Mouse (Mus musculus) thymus, adult 2 months (tissue): ENCODE data around the gene Map4k4. TPM values are rescaled to one million over a fixed set of nuclear protein-coding genes. Genes with fewer than 3 reads are reported as not detected.

ENCODE experiments used
- DNase-seq: peaks from one replicate; pipeline ENCODE4 v3.0.0; 2021
- H3K27ac ChIP-seq: fragments of 200-500 bp; 2 replicates; pipeline ENCODE4 v1.5.1; 2012; ENCODE audit warnings: low read length, control low read depth; ENCODE audit not compliant: control insufficient read depth, insufficient read depth
- H3K27me3 ChIP-seq: fragments of 200-500 bp; 2 replicates; pipeline ENCODE4 v1.6.1; 2012; ENCODE audit warnings: mild to moderate bottlenecking, low read length, moderate library complexity, mixed read lengths; ENCODE audit not compliant: control insufficient read depth, insufficient read depth
- H3K36me3 ChIP-seq: fragments of 200-500 bp; 2 replicates; pipeline ENCODE4 v1.6.1; 2012; ENCODE audit warnings: mild to moderate bottlenecking, low read length, moderate library complexity; ENCODE audit not compliant: control insufficient read depth, insufficient read depth
- H3K4me1 ChIP-seq: fragments of 200-500 bp; replicated peaks from 2 replicates; pipeline ENCODE4 v1.6.1; 2012; ENCODE audit warnings: low read length; ENCODE audit not compliant: control insufficient read depth, insufficient read depth
- H3K4me3 ChIP-seq: fragments of 200-500 bp; 2 replicates; pipeline ENCODE4 v1.5.1; 2012; ENCODE audit warnings: mild to moderate bottlenecking, low read length, control low read depth, moderate library complexity; ENCODE audit not compliant: control insufficient read depth, insufficient read depth
- CTCF ChIP-seq: fragments of 200-500 bp; IDR thresholded peaks from 2 replicates; pipeline ENCODE4 v1.5.1; 2012; ENCODE audit warnings: mild to moderate bottlenecking, control low read depth, low read length, moderate library complexity, borderline replicate concordance; ENCODE audit not compliant: control insufficient read depth, poor library complexity, insufficient read depth; ENCODE audit errors: extremely low read depth
- POLR2A ChIP-seq: fragments of 200-500 bp; IDR thresholded peaks from 2 replicates; pipeline ENCODE4 v1.6.1; 2012; ENCODE audit warnings: mild to moderate bottlenecking, low read length, control low read depth, moderate library complexity; ENCODE audit not compliant: control insufficient read depth, poor library complexity, insufficient read depth; ENCODE audit errors: extremely low read depth
- WGBS: fragments of 180-500 bp; shearing (Covaris S2); methylation state at CpG from one replicate; pipeline ENCODE4 v1.1.7; 2018; 5-methylcytosine and 5-hydroxymethylcytosine counted together
- polyA plus RNA-seq: library from polyadenylated mRNA; depleted of rRNA; stranded (reverse); fragments of >200 nt; gene quantifications from 2 replicates; pipeline ENCODE4 v1.2.3, GENCODE M21; 2012

Gene Map4k4
- polyA plus RNA-seq, 1 experiment = 167 TPM

DNA sequence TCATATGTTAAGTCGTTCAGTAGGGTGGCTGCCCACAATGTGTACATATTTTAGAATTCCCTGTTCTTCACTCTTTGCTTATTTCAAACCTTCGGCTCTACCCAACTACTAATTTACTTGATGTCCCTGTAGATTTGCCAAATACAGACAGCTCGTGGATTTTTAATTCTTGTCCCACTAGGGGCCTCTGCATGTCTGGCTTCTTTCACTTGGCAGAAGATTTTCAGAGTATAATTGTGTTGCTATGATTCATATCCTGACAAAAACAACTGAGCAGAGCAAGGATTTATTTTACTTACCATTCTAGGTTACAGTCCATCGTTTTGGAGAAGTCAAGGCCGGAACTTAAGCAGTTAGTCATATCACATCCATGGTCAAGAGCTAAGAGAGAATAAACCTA, 152.4 kb downstream of the Map4k4 start:
- DNase-seq = no peak
- Histone ChIP-seq H3K4me3 (no peak overlapping the region), H3K36me3 (no peaks in the 10 kb centered on the region), H3K27me3 (no peaks in the 10 kb centered on the region), H3K4me1 (no peaks in the 10 kb centered on the region), H3K27ac (no peak overlapping the region)
- WGBS = 96% methylated on average over 5 of the region's 5 CpGs
- TF ChIP-seq CTCF (no peak), POLR2A (no peak)

DNA sequence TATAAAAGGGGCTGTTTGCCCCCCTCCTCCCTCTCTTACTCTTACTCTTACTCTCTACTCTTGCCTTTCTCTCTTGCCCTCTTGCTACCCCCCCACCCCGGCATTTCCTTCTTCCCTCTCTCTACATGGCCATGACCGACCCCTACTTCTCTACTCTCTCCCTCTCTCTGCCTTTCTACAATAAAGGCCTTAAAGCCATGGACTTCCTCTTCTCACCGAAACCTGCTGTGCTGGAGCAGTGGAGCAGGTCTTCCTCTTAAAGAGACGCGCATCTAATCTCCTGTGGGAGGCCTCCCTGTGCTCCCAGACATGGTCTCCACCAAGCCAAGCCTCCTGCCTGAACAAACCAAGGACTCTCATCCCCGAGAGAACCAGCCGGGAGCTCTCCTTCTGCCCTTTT, 154.3 kb downstream of the Map4k4 start:
- no peak overlapping the region for H3K27ac ChIP-seq

DNA sequence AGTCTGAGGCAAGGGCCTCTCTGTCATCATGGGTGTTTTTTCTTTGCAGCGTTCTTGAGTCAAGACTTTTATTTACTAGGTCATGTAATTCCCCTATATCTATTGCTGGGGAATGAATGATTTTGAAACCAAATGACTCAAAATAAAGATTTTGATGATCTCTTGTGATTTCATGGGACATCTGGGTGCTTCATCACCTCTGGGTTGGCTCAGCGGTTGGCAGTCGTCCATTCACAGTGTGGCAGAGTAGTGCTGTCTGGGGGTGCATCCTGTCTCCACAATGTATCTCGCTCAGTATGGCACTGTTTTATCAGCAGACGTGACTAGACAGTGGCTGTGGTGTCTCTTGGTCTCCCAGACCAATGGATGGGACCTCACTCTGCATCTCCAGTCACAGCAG, 155.2 kb downstream of the Map4k4 start:
- DNase-seq = no peak
- Histone ChIP-seq H3K36me3 (no peaks in the 10 kb centered on the region), H3K27me3 (no peaks in the 10 kb centered on the region), H3K4me1 (peaks cover 4% of the 10 kb centered on the region; the same call in 1 of the 2 replicates), H3K27ac (no peak overlapping the region), H3K4me3 (no peak overlapping the region)
- WGBS = 87% methylated on average over 5 of the region's 5 CpGs
- TF ChIP-seq CTCF = no peak
- TF ChIP-seq POLR2A = no peak

More for the DNA sequence above, 154.3 kb downstream of the Map4k4 start:
- H3K36me3 ChIP-seq = no peaks in the 10 kb centered on the region
- no peak overlapping the region for H3K4me3 ChIP-seq
- H3K4me1 ChIP-seq = peaks cover 4% of the 10 kb centered on the region; the same call in 1 of the 2 replicates
- TF ChIP-seq CTCF = no peak
- no peak for TF ChIP-seq POLR2A
- WGBS = 56% methylated on average over 7 of the region's 7 CpGs
- DNase-seq = no peak
- H3K27me3 ChIP-seq = no peaks in the 10 kb centered on the region

DNA sequence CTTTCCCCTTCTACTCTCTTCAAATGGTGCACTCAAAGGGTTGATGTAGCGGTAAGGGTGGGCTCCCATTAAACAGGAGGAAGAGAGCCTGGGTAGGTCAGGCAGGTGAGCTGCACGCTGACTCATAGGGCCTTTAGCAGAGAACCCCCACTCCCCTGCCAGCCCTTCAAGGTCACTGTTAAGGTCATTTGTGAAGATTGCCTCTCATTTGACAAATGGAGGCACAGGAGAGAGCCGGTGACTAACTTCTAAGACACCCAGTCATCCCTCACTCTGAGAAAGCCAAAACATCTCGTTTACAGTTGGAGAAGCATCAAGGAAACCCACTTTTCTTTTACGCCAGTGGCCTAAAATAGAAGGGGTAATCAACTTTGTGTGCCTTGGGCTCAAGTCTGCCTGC, 156.6 kb downstream of the Map4k4 start:
- H3K4me3 ChIP-seq = no peak overlapping the region
- TF ChIP-seq CTCF (no peak), POLR2A (no peak)
- no peaks in the 10 kb centered on the region for H3K27me3 ChIP-seq
- H3K27ac ChIP-seq = no peak overlapping the region
- 89% methylated on average over 5 of the region's 5 CpGs for WGBS
- H3K36me3 ChIP-seq = no peaks in the 10 kb centered on the region
- no peak for DNase-seq
- peaks cover 4% of the 10 kb centered on the region; the same call in 1 of the 2 replicates for H3K4me1 ChIP-seq

DNA sequence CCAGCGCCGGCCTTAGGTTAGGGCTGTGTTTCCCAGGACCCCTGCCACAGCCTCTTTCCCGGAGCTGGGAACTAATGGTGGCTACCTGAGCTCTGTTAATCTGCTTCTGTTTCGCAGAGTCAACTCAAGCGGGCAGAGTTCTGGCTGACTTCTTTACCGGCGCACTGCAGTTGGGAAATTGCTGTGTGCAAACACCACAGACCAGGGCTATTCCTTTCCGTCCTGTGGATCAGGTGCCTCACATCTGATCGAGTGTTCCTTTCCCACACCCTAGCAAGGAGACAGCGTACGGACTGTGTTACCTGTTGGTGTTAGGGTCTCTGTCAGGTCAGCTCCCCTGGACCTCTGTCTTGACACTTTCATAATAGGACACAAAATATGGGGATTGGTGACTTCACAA, 157.3 kb downstream of the Map4k4 start:
- Histone ChIP-seq H3K27ac (no peak overlapping the region), H3K4me1 (peaks cover 4% of the 10 kb centered on the region; the same call in 1 of the 2 replicates), H3K36me3 (no peaks in the 10 kb centered on the region), H3K27me3 (no peaks in the 10 kb centered on the region), H3K4me3 (no peak overlapping the region)
- no peak for TF ChIP-seq CTCF
- no peak for TF ChIP-seq POLR2A
- WGBS = 93% methylated on average over 11 of the region's 11 CpGs
- DNase-seq = no peak

DNA sequence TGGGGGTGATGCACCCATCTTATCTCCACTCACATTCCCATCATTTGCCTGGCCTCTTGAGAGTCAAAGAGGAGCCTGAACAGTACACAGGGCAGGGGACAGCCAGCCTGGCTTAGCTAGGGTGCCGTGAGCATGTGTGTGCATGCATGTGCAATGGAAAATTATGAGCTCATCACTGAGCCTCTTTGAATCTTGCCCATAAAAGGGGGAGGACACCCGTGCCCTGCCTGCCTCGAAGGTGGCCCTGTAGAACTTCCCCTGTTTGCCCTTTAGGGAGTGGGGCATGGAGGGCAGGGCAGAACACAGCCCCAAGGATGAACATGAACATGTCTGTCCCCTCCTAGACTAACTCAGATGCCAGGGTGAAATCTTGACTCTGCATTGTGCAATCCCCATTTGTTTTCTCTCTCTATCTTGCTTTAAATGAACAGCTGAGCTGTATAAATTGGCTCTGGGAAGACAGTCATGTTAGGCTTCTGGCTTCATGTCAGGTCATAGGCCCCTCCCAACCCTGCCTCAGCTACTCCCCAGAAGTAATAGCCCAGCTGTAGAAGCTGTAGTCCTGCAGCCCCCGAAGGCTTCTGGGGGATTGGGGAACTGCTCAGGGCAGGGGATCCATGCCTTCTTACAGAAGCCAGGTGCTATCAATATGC, 158.5 kb downstream of the Map4k4 start:
- WGBS = 25% methylated on average over 4 of the region's 4 CpGs
- no peak overlapping the region for H3K4me3 ChIP-seq
- H3K4me1 ChIP-seq = peaks cover 4% of the 10 kb centered on the region; the same call in 1 of the 2 replicates
- no peak for TF ChIP-seq CTCF
- TF ChIP-seq POLR2A = no peak
- H3K27me3 ChIP-seq = no peaks in the 10 kb centered on the region
- H3K27ac ChIP-seq = no peak overlapping the region
- H3K36me3 ChIP-seq = no peaks in the 10 kb centered on the region
- DNase-seq = no peak
